Mouse (Mus musculus) liver, embryonic 14.5 days (tissue): ENCODE data around the gene Slc15a3. TPM values are rescaled to one million over a fixed set of nuclear protein-coding genes. Genes with fewer than 3 reads are reported as not detected.

Experiments used
- ATAC-seq: fragments of 200-750 bp; cut with Nextera tagmentation; 2 replicates; pipeline ENCODE4 v1.8.0; 2017; ENCODE audit warnings: moderate number of reproducible peaks, mild to moderate bottlenecking, moderate library complexity; ENCODE audit not compliant: insufficient read depth
- DNase-seq, 3 experiments: peaks; one replicate each; pipeline ENCODE4 v3.0.0-alpha.2; 2012 to 2013; ENCODE audit warnings: low read depth in 3 of 3, low spot score in 3 of 3
- H3K27ac ChIP-seq: fragments of 300-500 bp; sonication (generic); 2 replicates; pipeline ENCODE4 v1.5.1; 2014; ENCODE audit warnings: moderate library complexity, mild to moderate bottlenecking, control low read depth, inconsistent platforms
- H3K27me3 ChIP-seq: fragments of 300-500 bp; sonication (generic); 2 replicates; pipeline ENCODE4 v1.6.1; 2014; ENCODE audit warnings: mild to moderate bottlenecking, low read length, moderate library complexity; ENCODE audit not compliant: control insufficient read depth, insufficient read depth
- H3K36me3 ChIP-seq: fragments of 300-500 bp; sonication (generic); replicated peaks from 2 replicates; pipeline ENCODE4 v1.6.1; 2014; ENCODE audit warnings: low read depth; ENCODE audit not compliant: control insufficient read depth, insufficient read depth
- H3K4me1 ChIP-seq, 2 experiments: fragments of 200-500 bp in 1 of 2; fragments of 300-500 bp in 1 of 2; sonication (generic) in 1 of 2; replicated peaks; 2 replicates each; pipeline ENCODE4 v1.6.1; 2012 to 2014; ENCODE audit warnings: antibody characterized with exemption in 1 of 2, inconsistent platforms in 1 of 2, low read length in 1 of 2; ENCODE audit not compliant: control insufficient read depth in 2 of 2, insufficient read depth in 2 of 2
- H3K4me2 ChIP-seq: fragments of 300-500 bp; sonication (generic); 2 replicates; pipeline ENCODE4 v1.6.1; 2014; ENCODE audit warnings: low read depth, mild to moderate bottlenecking, control low read depth, moderate library complexity
- H3K4me3 ChIP-seq, 2 experiments: fragments of 200-500 bp in 1 of 2; fragments of 300-500 bp in 1 of 2; sonication (generic) in 1 of 2; 2 replicates each; pipeline ENCODE4 v1.5.1; 2012 to 2014; ENCODE audit warnings: low read depth in 2 of 2, low read length in 2 of 2, mild to moderate bottlenecking in 2 of 2, control low read depth in 1 of 2, inconsistent platforms in 1 of 2, moderate library complexity in 1 of 2; ENCODE audit not compliant: insufficient read depth in 1 of 2
- H3K9ac ChIP-seq: fragments of 300-500 bp; sonication (generic); replicated peaks from 2 replicates; pipeline ENCODE4 v1.6.1; 2014; ENCODE audit warnings: mild to moderate bottlenecking, control low read depth, moderate library complexity
- H3K9me3 ChIP-seq: fragments of 300-500 bp; sonication (generic); 2 replicates; pipeline ENCODE4 v1.6.1; 2016; ENCODE audit warnings: low read length, mixed read lengths; ENCODE audit not compliant: control insufficient read depth
- CTCF ChIP-seq: IDR thresholded peaks from 2 replicates; pipeline ENCODE4 v1.5.1; 2016; ENCODE audit warnings: antibody characterized with exemption, low read depth, control low read depth
- EP300 ChIP-seq: IDR thresholded peaks from 2 replicates; pipeline ENCODE4 v1.6.1; 2016; ENCODE audit warnings: antibody characterized with exemption, low read depth
- WGBS: fragments of 180-500 bp; shearing (Covaris S2); extraction: QIAGEN DNeasy Blood & Tissue Kit; methylation state at CpG from one replicate; pipeline ENCODE4 v1.1.7; 2014; ENCODE audit not compliant: insufficient replicate concordance; 5-methylcytosine and 5-hydroxymethylcytosine counted together
- polyA plus RNA-seq, 2 experiments: library from polyadenylated mRNA; depleted of rRNA in 1 of 2; stranded (reverse) in 1 of 2; unstranded in 1 of 2; fragments of >200 nt; fragmentation: Nextera tagmentation in 1 of 2; extraction: Ambion mirVana in 1 of 2; gene quantifications; 2 replicates each; pipeline versions ENCODE4 v1.2.1 to v1.2.3; 2012 to 2014

Gene Slc15a3
- polyA plus RNA-seq, 2 experiments: 1.4 to 3.7 TPM

GRCm38 (mm10) chr19:10878201-10878837 is 38.8 kb downstream of the Slc15a3 start:
- Histone ChIP-seq H3K36me3 (no peaks in the 10 kb centered on the region), H3K4me3 (no peak overlapping the region), H3K4me2 (no peak overlapping the region), H3K9ac (no peak overlapping the region), H3K4me1 (peaks cover 5 to 6% of the 10 kb centered on the region in 2 experiments), H3K27ac (no peak overlapping the region), H3K9me3 (no peaks in the 10 kb centered on the region), H3K27me3 (no peaks in the 10 kb centered on the region)
- ATAC-seq: no peak
- WGBS: 71% methylated on average over 7 of the region's 7 CpGs
- TF ChIP-seq EP300 (no peak), CTCF (no peak)
- no peak for DNase-seq

- ATAC-seq (no peak), DNase-seq (no peak)
- no peak overlapping the region; the same call in 1 of the 2 replicates for H3K9ac ChIP-seq
- no peaks in the 10 kb centered on the region for H3K36me3 ChIP-seq
- H3K27me3 ChIP-seq: no peaks in the 10 kb centered on the region
- H3K9me3 ChIP-seq: no peaks in the 10 kb centered on the region
- peak overlapping the region; percentile 94 for H3K4me2 ChIP-seq
- peaks cover 5 to 6% of the 10 kb centered on the region in 2 experiments for H3K4me1 ChIP-seq
- H3K4me3 ChIP-seq: no peak overlapping the region
- peak; percentile 25 for TF ChIP-seq CTCF
- no peak for TF ChIP-seq EP300
- no peak overlapping the region for H3K27ac ChIP-seq
- WGBS: 25% methylated on average over 7 of the region's 7 CpGs
These were observed 40.8 kb downstream of the Slc15a3 start for GRCm38 (mm10) chr19:10880085-10880974.

- Histone ChIP-seq H3K4me1 (peaks cover 5 to 6% of the 10 kb centered on the region in 2 experiments), H3K27ac (no peak overlapping the region), H3K4me3 (peak overlapping the region; percentile 63 to 69), H3K27me3 (no peaks in the 10 kb centered on the region), H3K36me3 (no peaks in the 10 kb centered on the region), H3K9ac (peak overlapping the region; percentile 73), H3K4me2 (peak overlapping the region; percentile 94), H3K9me3 (no peaks in the 10 kb centered on the region)
- DNase-seq (no peak), ATAC-seq (no peak; the same call in 1 of the 2 replicates)
- TF ChIP-seq CTCF (no peak), EP300 (no peak)
- WGBS: 6% methylated on average over 14 of the region's 14 CpGs
These were observed 41.5 kb downstream of the Slc15a3 start for GRCm38 (mm10) chr19:10880975-10881425.

GRCm38 (mm10) chr19:10881426-10882154 is 42.1 kb downstream of the Slc15a3 start, which contains the start of gene Tmem109:
Gene Tmem109 (minus strand): TSS chr19:10882001.
- ATAC-seq: peak; percentile 91
- H3K9me3 ChIP-seq: no peaks in the 10 kb centered on the region
- TF ChIP-seq CTCF (peak; percentile 60), EP300 (no peak)
- WGBS: under 1% methylated on average over 49 of the region's 49 CpGs
- no peaks in the 10 kb centered on the region for H3K36me3 ChIP-seq
- no peaks in the 10 kb centered on the region for H3K27me3 ChIP-seq
- peaks cover 5 to 6% of the 10 kb centered on the region in 2 experiments for H3K4me1 ChIP-seq
- peak within 1 kb of the TSS; percentile 63 to 69 for H3K4me3 ChIP-seq
- H3K27ac ChIP-seq: peak within 1 kb of the TSS; percentile 35
- H3K9ac ChIP-seq: peak within 1 kb of the TSS; percentile 73
- peak within 1 kb of the TSS; percentile 94 for H3K4me2 ChIP-seq
- peak; percentile 81 to 87 (median 82) for DNase-seq
